Comparison of ENCODE assay signal across 9 mouse cellular contexts in genomic region chr1:59883349-59884134, GRCm38 (mm10). TPM values are rescaled to one million over a fixed set of nuclear protein-coding genes. Genes with fewer than 3 reads are reported as not detected.
DNase-seq lines count a peak whose midpoint lies in the region; ATAC-seq and TF ChIP-seq lines count a peak whose summit lies in the region.
"Had no signal": no experiment of that assay in that cellular context is flagged by ENCODE, and none has a peak within 500 bp of the region (broad histone marks: within the 10 kb centered on the region; RNA-seq: fewer than 3 reads in every experiment).

No protein-coding gene starts in this region.

- 31% methylated on average over 3 of the region's 3 CpGs for WGBS in bone marrow, adult 2 months
- WGBS in embryonic facial prominence, embryonic 15.5 days: 32% methylated on average over 3 of the region's 3 CpGs
- WGBS in heart, postnatal 0 days: 34% methylated on average over 3 of the region's 3 CpGs

- no peak for TF ChIP-seq POLR2A in ES-Bruce4 (IDR thresholded peaks at IDR 0.05; ENCODE audit: insufficient read depth, low read length)
- TF ChIP-seq POLR2A in bone marrow, adult 2 months (IDR thresholded peaks at IDR 0.05; ENCODE audit: borderline replicate concordance, control insufficient read depth, low read depth, low read length): no peak

- H3K27ac ChIP-seq in ES-Bruce4 (ENCODE audit: insufficient read depth, low read length): no peak overlapping the region
- H3K27ac ChIP-seq in bone marrow, adult 2 months (ENCODE audit: control insufficient read depth, insufficient read depth, low read depth, low read length, poor library complexity): no peak overlapping the region
- H3K27ac ChIP-seq in embryonic facial prominence, embryonic 15.5 days (replicated peaks): no peak overlapping the region
- H3K27ac ChIP-seq in heart, postnatal 0 days (ENCODE audit: low read depth): no peak overlapping the region
- H3K27ac ChIP-seq: heart, embryonic 15.5 days had no signal

- H3K9me3 ChIP-seq in ES-Bruce4 (replicated peaks; ENCODE audit: control insufficient read depth, insufficient read depth, low read length, poor library complexity, severe bottlenecking): no peaks in the 10 kb centered on the region
- H3K9me3 ChIP-seq in embryonic facial prominence, embryonic 15.5 days (replicated peaks): no peaks in the 10 kb centered on the region
- no peaks in the 10 kb centered on the region for H3K9me3 ChIP-seq in heart, postnatal 0 days (replicated peaks; ENCODE audit: control insufficient read depth, low read length)
- H3K9me3 ChIP-seq: heart, embryonic 15.5 days had no signal

- peak; percentile 92 for TF ChIP-seq CTCF in ES-Bruce4 (IDR thresholded peaks at IDR 0.05; ENCODE audit: low read depth, low read length)
- TF ChIP-seq CTCF in bone marrow, adult 2 months (IDR thresholded peaks at IDR 0.05; ENCODE audit: control insufficient read depth, insufficient read depth, low read length): peak; percentile 92
- TF ChIP-seq CTCF in heart, postnatal 0 days (IDR thresholded peaks at IDR 0.05; ENCODE audit: low read depth): peak; percentile 85

- no peak overlapping the region for H3K9ac ChIP-seq in ES-Bruce4 (ENCODE audit: low read depth, poor library complexity, severe bottlenecking)
- no peak overlapping the region for H3K9ac ChIP-seq in embryonic facial prominence, embryonic 15.5 days
- H3K9ac ChIP-seq in heart, postnatal 0 days (replicated peaks; ENCODE audit: low read depth, low read length): no peak overlapping the region
- H3K9ac ChIP-seq: heart, embryonic 15.5 days had no signal

- no peak overlapping the region for H3K4me2 ChIP-seq in embryonic facial prominence, embryonic 15.5 days (replicated peaks)
- no peak overlapping the region for H3K4me2 ChIP-seq in heart, postnatal 0 days (ENCODE audit: low read depth, low read length)
- H3K4me2 ChIP-seq: heart, embryonic 15.5 days had no signal

- no peak for TF ChIP-seq EP300 in ES-Bruce4 (IDR thresholded peaks at IDR 0.05; ENCODE audit: insufficient read depth, low read depth, low read length)
- TF ChIP-seq EP300 in heart, postnatal 0 days (IDR thresholded peaks at IDR 0.05; ENCODE audit: low read depth): no peak

- no peaks in the 10 kb centered on the region; the same call in 1 of the 2 replicates for H3K36me3 ChIP-seq in ES-Bruce4 (ENCODE audit: control insufficient read depth, insufficient read depth, low read length, poor library complexity, severe bottlenecking)
- peaks cover 11% of the 10 kb centered on the region; the same call in 1 of the 2 replicates for H3K36me3 ChIP-seq in embryonic facial prominence, embryonic 15.5 days
- no peaks in the 10 kb centered on the region; the same call in 1 of the 2 replicates for H3K36me3 ChIP-seq in heart, postnatal 0 days (replicated peaks; ENCODE audit: control insufficient read depth, insufficient read depth, low read length)
- H3K36me3 ChIP-seq: heart, embryonic 15.5 days had no signal

- no peaks in the 10 kb centered on the region for H3K27me3 ChIP-seq in ES-Bruce4 (ENCODE audit: control insufficient read depth, insufficient read depth, low read length, poor library complexity, severe bottlenecking)
- no peaks in the 10 kb centered on the region for H3K27me3 ChIP-seq in embryonic facial prominence, embryonic 15.5 days
- no peaks in the 10 kb centered on the region for H3K27me3 ChIP-seq in heart, postnatal 0 days (ENCODE audit: control insufficient read depth, insufficient read depth, low read length)
- H3K27me3 ChIP-seq: heart, embryonic 15.5 days had no signal

- DNase-seq in heart, postnatal 0 days (ENCODE audit: low spot score): peak; percentile 57
- peak; percentile 34 to 79 for DNase-seq in layer of hippocampus, adult 8-10 months (ENCODE audit: low spot score in 2 of 2)
- peak; percentile 77 for DNase-seq in lung, postnatal 25 days (ENCODE audit: low spot score)
- DNase-seq in retina, postnatal 1 day: peak; percentile 69
- DNase-seq in urinary bladder, adult 2 months (ENCODE audit: low spot score): peak; percentile 62

- no peak overlapping the region for H3K4me3 ChIP-seq in ES-Bruce4 (ENCODE audit: low read depth, low read length)
- no peak overlapping the region for H3K4me3 ChIP-seq in bone marrow, adult 2 months (replicated peaks; ENCODE audit: control insufficient read depth, low read depth, low read length)
- no peak overlapping the region for H3K4me3 ChIP-seq in embryonic facial prominence, embryonic 15.5 days (replicated peaks)
- H3K4me3 ChIP-seq in heart, postnatal 0 days (ENCODE audit: low read depth, low read length): no peak overlapping the region
- H3K4me3 ChIP-seq: heart, embryonic 15.5 days had no signal

- no peaks in the 10 kb centered on the region for H3K4me1 ChIP-seq in ES-Bruce4 (ENCODE audit: control insufficient read depth, insufficient read depth, low read length)
- no peaks in the 10 kb centered on the region; the same call in 1 of the 2 replicates for H3K4me1 ChIP-seq in bone marrow, adult 2 months (ENCODE audit: control insufficient read depth, insufficient read depth, low read length)
- peaks cover 5% of the 10 kb centered on the region; the same call in 1 of the 2 replicates for H3K4me1 ChIP-seq in embryonic facial prominence, embryonic 15.5 days
- peaks cover 11% of the 10 kb centered on the region for H3K4me1 ChIP-seq in heart, postnatal 0 days (ENCODE audit: control insufficient read depth, insufficient read depth)

- ATAC-seq in embryonic facial prominence, embryonic 15.5 days (ENCODE audit: insufficient number of reproducible peaks, low FRiP score, low TSS enrichment, low read depth): 0 out of 2 replicates have a peak, but pooled peaks have one; percentile 21
- ATAC-seq in heart, postnatal 0 days (ENCODE audit: insufficient read depth, low read depth): 0 out of 2 replicates have a peak, but pooled peaks have one; percentile 19

RNA-seq across cellular contexts. Expression of gene Fam117b, which starts 29.3 kb away (rescaled TPM):
- 18.9 and 19.8 TPM in 2 replicates for polyA plus RNA-seq in ES-Bruce4 (2011; ENCODE audit: insufficient read depth, insufficient read length, low read depth, missing spikeins)
- polyA plus RNA-seq in bone marrow, adult 2 months (2011; ENCODE audit: insufficient read depth, insufficient read length, low replicate concordance, missing spikeins): 7.5 and 12.0 TPM in 2 replicates
- polyA plus RNA-seq in embryonic facial prominence, embryonic 15.5 days (2015; fragmentation: Nextera tagmentation; extraction: Ambion mirVana): 9.4 and 10.1 TPM in 2 replicates
- 7.3 and 7.7 TPM in 2 replicates for total RNA-seq in heart, postnatal 0 days (2014; rRNA removed; ENCODE audit: low replicate concordance)
- polyA plus RNA-seq in heart, postnatal 0 days (2015; fragmentation: Nextera tagmentation; extraction: Ambion mirVana): 2.3 and 2.4 TPM in 2 replicates
- 10 to 100 TPM; 53.8 to 61.6 (median 54.3) TPM for total RNA-seq in layer of hippocampus, adult 8-10 months (2022)
- polyA plus RNA-seq in urinary bladder, adult 2 months (2012; rRNA removed): 8.6 and 11.2 TPM in 2 replicates
